Mouse (Mus musculus) frontal cortex, adult (tissue): ENCODE data around the gene Gm10058.
"Not testable (repeated sequence)": the region's sequence is repeated elsewhere in the genome, so short reads cannot be mapped to it uniquely, and the experiment has no call there.

Experiments used
- ATAC-seq: cut with Nextera tagmentation; 2 replicates; pipeline ENCODE4 v1.9.2; 2017; ENCODE audit warnings: mild to moderate bottlenecking, moderate library complexity, mixed read lengths; ENCODE audit not compliant: low TSS enrichment

Gm10058 gene

DNA sequence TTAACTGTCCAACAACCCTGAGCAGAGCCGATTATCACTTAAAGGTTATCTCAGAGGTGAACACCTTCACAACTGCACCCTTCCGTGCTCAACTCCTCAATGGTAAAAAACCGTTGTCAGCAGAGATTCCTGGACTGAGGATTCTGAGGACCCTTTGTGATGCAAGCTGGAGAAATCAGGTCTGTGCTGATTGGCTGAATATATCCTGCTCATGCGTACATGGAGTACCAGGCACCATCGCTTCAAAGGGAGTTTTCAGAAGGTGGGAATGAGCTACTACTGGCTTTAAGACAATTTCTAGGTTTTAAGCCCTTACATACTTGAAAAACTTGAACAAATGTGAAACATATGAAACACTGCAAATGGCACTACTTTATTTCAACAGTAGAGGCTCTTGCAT lies at the start of gene Gm10058:
Gm10058 (minus strand) TSS at position 101 of the 400 bp plus-strand sequence.
- ATAC-seq: not testable (repeated sequence)
